Mouse (Mus musculus): Measurements from ENCODE around the gene Etv6. TPM values are rescaled to one million over a fixed set of nuclear protein-coding genes. Genes with fewer than 3 reads are reported as not detected.
A peak's percentile ranks its signal among the peaks of the same experiment; 100 is the strongest.

Gene Etv6
- total RNA-seq, 2 experiments from 2014 or later, result 16.9 to 18.5 TPM

DNA sequence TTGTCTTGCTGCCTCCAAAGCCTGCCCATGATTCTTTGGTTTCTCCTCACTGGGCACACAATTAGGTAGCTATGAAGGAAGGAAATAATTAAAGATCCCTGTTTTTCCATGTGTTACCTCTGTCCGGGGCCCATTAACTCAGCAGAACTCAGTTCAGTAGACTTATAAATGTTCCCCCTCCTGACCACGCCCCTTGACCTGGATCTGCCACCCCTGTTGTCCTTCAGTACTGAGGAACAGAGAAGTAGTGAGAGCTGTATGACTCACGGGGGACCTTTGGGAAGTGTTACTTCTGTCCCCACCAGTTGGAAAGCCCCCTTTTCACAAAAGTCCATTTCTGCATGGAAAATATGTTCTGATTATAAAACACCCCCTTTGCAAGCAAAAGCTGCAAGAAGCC is 226.4 kb downstream of the Etv6 start:
- intact Hi-C loops (cut with DNase I), result no loop called here

DNA sequence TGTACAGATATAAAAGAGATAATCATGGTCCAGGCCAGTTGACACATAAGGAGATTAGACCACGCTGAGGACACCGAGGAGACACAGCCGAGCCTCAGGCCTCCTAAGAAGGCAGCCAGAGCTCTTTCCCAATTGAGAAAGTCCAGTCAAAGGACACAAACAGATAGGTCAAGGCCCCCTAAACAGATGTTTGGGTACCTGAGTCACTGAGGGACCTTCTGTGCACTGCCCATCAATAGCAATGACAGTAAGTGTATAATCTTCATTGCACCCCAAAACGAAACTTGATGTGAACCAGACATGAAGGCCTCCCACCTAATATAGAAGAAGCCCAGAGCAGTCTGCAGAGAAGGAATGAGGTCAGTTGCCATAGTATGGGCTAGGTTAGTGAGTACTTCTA is 226.9 kb downstream of the Etv6 start:
- DNase-seq (ENCODE audit: low spot score in 2 of 2), result no peak
- intact Hi-C loops (cut with DNase I), result no loop called here

More for the DNA sequence above, 226.4 kb downstream of the Etv6 start:
- no peak for DNase-seq (ENCODE audit: low spot score in 2 of 2)

DNA sequence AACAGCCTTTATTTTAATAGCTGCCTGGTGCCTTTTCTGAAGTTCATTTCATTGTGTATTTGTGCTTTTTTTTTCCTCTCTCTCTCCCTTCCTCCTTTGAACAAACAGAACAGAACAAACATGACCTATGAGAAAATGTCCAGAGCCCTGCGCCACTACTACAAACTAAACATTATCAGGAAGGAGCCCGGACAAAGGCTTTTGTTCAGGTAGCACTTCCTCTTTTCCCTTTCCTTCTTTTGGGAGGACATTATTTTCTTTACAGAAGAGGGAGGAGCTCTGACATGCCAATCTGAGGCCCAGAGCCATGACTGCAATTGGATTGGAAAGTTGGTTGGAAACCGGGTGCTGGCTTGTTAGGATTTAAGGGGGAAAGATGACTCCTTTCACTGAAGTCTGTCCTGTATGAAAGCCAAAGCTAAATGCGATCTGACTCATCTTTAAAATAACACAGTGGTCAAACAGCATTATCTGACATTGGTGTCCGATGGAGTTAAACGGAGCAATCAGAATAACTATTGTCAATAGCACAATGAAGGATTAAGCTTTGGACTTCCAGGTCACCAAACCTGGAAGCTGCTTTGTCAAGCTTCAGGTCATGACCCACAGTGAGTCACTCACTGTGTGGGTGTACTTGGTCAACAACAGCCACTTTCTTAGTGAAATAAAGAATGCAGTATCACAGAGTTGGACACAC is 227.6 kb downstream of the Etv6 start:
- intact Hi-C loops (cut with DNase I), result no loop called here
- DNase-seq (ENCODE audit: low spot score in 2 of 2), result no peak

DNA sequence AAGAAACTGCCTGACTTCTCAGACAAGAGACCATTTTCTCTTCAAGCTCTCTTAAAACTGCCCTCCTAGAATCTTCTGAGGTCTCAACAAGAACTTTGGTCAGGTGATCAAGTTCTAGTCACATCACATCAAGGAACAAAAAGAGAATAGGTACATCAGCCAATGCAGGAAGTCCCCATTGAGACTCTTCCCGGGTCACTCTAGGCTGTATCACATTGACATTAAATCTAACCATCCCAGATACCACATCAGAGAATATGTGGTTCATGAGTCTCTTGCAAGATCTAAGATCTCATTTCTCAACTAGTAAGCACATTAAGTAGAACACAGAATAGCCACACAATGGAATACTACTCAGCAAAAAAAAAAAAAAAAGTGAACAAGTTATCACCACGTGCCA is 238.4 kb downstream of the Etv6 start:
- intact Hi-C loops (cut with DNase I), result no loop called here
- DNase-seq (ENCODE audit: low spot score in 2 of 2), result no peak

DNA sequence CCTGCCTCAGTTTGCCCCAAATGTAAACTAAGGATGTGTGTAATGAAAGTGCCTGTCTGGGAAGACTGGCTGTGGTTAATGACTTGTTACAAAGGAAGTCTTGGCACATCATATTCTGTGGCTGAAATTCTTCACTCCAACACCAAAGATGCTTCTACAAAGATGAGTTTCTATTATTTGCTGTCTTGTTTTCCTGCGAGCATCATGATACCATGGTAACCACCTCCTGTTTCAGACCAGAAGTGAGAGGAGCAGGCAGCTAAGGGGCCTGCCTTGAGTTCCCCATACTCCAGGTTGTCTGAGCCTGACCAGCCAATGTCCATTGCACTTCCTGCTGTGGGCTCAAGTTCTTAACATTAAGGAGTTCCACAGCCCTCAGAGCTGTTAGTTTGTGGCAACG is 241.5 kb downstream of the Etv6 start:
- DNase-seq (ENCODE audit: low spot score in 2 of 2), result no peak

DNA sequence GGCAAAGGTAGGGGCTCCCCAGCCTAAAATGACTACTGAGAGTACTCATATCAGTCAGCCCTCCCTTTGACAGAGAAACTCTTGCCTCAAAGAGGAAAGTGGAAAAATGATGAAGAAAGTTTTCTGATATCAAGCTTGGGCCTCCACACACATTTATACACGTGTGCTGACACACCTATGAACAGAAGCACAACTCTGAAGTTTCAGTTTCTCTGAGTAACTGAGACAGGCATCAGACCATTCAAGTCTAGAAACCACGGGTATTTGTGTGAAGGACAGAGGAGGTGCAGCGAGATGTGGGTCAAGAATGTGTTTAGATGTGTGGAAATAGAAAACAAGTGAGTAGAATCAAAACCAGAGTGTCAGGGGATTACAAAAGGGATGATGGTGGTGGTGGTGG is 246.6 kb downstream of the Etv6 start:
- DNase-seq (ENCODE audit: low spot score in 2 of 2), result no peak
- intact Hi-C loops (cut with DNase I), result no loop called here

More for the DNA sequence above, 241.5 kb downstream of the Etv6 start:
- intact Hi-C loops (cut with DNase I), result no loop called here

DNA sequence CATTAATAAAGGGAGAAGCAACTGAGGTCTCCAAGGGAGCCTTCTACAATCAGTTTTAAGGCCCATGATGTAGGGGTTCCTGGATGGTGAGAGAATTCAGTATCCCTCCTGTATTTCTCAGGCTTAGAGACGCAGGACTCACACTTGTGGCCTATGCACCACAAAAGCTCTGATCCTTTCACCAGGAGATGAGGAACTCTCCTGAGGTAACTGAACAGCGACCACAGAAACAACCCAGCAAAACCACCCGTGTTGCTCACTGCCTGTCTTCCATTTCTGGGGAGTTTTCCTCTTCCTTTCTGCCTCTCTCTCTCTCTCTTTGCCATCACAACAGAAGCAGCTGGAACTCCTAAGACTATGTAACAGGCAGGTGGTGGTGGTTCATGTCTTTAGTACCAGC is 256.3 kb downstream of the Etv6 start:
- intact Hi-C loops (cut with DNase I), result no loop called here
- DNase-seq (ENCODE audit: low spot score in 2 of 2), result no peak

DNA sequence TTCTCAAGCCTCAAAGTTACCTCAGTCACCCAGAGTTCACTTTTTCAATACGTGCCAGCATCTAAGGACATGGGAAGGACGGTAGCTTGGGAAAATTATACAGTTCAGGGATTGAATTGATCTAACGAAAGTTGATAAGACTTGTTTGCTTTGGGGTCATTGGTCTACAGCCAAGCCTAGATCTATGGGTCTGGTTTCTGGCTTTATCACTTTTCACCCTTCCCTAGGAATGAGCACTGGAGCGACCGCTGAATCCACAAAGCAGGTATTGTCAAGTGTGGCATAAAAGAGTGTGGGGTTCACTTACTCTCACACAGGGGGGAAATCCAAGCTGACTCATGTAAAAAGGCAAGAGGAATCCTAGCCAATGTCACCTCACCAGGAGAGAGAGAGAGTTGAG is 256.9 kb downstream of the Etv6 start:
- DNase-seq (ENCODE audit: low spot score in 2 of 2), result no peak
- intact Hi-C loops (cut with DNase I), result no loop called here

DNA sequence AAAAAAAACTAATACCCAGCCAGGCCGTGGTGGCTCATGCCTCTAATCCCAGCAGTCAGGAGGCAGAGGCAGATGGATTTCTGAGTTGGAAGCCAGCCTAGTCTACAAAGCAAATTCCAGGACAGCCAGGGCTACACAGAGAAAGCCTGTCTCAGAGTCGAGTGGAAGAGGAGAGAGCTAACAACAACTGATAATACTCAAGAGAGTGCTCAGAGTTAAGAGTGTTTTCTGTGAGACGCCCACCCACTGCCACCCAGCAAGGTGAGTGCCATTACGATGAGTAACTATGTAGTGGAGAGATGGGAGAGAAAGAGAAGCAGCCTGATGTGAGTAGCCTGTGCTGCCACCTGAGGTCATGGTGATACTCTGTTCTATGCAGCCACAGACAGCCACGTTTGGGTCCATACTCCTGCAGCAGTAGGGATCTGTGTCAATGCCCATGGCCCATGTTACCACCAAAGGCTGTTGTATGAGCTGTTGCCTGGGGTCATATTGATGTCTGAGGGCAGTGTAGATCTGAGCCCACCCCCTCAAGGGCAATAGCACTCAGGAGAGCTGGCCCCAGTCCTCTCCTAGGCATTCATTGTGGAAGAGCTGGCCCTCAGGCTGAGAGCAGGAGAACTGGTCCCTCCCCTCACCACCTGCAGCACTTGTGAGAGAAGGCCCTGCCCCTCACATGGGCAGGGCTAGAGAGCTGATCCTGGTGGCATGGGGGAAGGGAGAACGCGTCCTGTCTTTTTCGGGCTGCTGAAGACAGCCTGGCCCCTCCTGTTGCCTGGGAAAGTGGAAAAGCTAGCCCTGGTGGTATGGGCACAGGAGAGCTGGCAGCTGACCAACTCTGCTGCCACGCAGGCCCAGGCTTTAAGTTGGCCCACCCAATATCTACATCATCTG is 258.4 kb downstream of the Etv6 start:
- DNase-seq (ENCODE audit: low spot score in 2 of 2), result no peak
- intact Hi-C loops (cut with DNase I), result no loop called here

DNA sequence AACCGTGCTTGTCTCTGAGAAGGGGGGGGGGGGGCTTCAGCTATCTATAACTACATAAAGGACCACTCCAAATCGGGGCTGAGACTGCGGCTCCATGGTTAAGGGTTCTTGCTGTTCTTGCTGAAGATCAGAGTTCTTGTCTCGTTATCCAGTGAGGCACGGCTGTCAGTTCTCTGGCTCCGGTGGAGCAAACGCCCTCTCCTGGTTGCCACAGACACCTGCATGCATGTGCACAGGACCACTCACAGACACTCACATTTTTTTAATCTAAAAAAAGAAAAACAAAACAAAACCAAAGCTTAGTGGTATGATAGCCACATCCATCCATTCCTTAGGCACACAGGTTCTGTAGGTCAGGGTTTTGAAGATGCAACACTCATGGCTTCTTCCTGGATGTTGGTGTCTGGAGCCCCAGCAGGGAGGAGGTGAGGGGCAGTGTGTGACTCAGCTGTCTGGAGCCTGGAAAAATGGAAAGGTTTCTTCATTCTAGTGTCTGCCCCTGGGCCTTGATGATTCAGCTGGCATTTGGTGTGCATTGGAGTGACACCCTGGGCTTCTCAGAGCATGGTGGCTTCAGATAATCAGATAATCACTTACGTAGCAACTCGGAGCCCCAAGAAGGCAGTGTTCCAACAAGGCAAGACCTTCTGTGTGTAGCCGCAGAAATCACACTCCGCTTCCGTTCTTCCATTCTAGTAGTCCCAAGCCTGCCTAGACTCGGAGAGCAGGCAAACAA is 262.6 kb downstream of the Etv6 start:
- no peak for DNase-seq (ENCODE audit: low spot score in 2 of 2)
- intact Hi-C loops (cut with DNase I), result no loop called here

DNA sequence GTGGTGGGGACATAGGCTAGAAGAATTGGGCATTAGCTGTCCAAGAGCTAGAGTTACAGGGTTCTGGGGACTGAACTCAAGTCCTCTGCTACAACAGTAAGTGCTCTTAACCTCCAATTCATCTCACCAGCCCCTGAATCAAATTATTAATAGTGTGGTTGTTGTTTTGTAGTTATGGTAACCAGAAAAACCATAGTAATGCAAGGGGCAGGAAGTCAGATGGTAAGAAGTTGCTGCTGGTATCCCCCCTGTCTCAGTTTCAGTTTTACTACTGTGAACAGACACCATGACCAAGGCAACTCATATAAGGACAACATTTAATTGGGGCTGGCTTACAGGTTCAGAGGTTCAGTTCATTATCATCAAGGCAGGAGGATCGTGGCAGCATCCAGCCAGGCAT is 266.5 kb downstream of the Etv6 start:
- intact Hi-C loops (cut with DNase I), result no loop called here
- no peak for DNase-seq (ENCODE audit: low spot score in 2 of 2)

DNA sequence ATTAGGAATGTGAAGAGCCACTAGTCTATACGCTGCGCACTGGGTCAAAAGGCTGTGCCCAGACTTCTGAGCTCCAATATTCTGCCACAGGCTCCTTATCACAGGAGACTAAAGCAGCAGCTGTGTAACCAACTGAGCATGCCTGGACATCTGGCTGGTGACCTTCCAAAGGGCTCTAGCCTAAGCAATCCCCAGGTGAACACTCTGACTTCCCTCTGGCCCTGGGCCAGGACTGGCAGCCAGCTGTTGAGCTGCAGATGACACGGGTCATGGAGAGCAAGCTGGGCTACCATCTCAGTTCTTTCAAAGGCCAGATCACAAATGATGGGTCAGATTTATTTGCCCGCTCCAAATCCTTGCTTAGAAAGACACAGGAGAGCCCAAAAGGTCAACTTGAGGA is 275.8 kb downstream of the Etv6 start:
- intact Hi-C loops (cut with DNase I), result no loop called here

DNA sequence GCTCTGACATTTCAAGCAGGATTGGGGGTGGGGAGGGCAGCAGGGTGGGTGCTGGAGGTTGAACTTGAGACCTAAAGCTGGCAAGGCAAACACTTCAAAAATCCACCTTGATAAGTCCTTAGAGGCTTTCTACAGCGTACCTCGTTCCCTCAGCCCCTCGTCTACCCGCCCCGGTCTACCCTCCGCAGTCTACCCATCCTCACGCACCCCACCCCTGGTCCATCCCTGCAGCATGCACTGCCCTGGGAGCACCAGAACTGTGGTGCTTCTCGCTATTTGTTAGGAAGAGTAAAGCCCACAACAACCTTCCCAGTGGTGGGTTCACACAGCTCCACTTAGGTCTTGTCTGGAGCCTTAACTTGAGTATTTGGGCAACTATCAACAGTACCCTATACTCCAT is 277.1 kb downstream of the Etv6 start:
- intact Hi-C loops (cut with DNase I), result no loop called here
- no peak for DNase-seq (ENCODE audit: low spot score in 2 of 2)

More for the DNA sequence above, 275.8 kb downstream of the Etv6 start:
- no peak for DNase-seq (ENCODE audit: low spot score in 2 of 2)

DNA sequence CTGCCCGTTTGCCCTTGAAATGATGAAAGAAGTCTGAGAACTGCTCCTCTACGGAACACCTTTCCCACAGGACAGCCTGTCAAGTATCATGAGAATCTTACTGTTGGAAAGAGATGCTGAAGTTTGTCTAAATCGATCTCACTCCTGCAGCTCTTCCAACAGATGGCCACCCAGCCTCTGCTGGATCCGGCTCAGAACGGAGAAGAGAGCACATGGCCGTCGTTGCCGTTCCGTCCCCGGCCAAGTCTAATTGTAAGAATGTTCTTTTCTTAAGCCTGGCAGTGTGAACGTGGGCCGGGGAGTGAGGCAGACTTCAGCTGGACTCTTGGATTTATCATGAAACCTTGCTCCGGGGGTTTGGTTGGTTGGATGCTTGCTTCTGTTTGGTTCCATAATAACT is 281.9 kb downstream of the Etv6 start:
- DNase-seq (ENCODE audit: low spot score in 2 of 2), result peak; percentile 60 to 67
- intact Hi-C loops (cut with DNase I), result no loop called here

Other genes starting within 250 kb of the Etv6 start
- gene Kap, start 181.9 kb upstream of the Etv6 start, total RNA-seq (2021), result not detected